Mouse (Mus musculus) embryonic facial prominence, embryonic 10.5 days (tissue): ENCODE results near the gene Srcap. TPM values are rescaled to one million over a fixed set of nuclear protein-coding genes. Genes with fewer than 3 reads are reported as not detected.
"Not testable (repeated sequence)": the region's sequence is repeated elsewhere in the genome, so short reads cannot be mapped to it uniquely, and the experiment has no call there.

Experiments
- DNase-seq: peaks from one replicate; pipeline ENCODE4 v3.0.0-alpha.2; 2017; ENCODE audit warnings: low spot score
- H3K27ac ChIP-seq: fragments of 300-500 bp; sonication (generic); replicated peaks from 2 replicates; pipeline ENCODE4 v1.5.1; 2016; ENCODE audit warnings: mild to moderate bottlenecking
- H3K27me3 ChIP-seq: fragments of 300-500 bp; sonication (generic); replicated peaks from 2 replicates; pipeline ENCODE4 v1.6.1; 2016; ENCODE audit warnings: low read depth, mild to moderate bottlenecking; ENCODE audit not compliant: poor library complexity, severe bottlenecking
- H3K36me3 ChIP-seq: fragments of 300-500 bp; sonication (generic); replicated peaks from 2 replicates; pipeline ENCODE4 v1.6.1; 2016; ENCODE audit warnings: mild to moderate bottlenecking, moderate library complexity
- H3K4me1 ChIP-seq: fragments of 300-500 bp; sonication (generic); 2 replicates; pipeline ENCODE4 v1.6.1; 2016
- H3K4me3 ChIP-seq: fragments of 300-500 bp; sonication (generic); 2 replicates; pipeline ENCODE4 v1.5.1; 2016; ENCODE audit warnings: mild to moderate bottlenecking, moderate library complexity
- H3K9me3 ChIP-seq: fragments of 300-500 bp; sonication (generic); 2 replicates; pipeline ENCODE4 v1.6.1; 2016; ENCODE audit warnings: mild to moderate bottlenecking
- WGBS: fragments of 180-500 bp; shearing (Covaris S2); methylation state at CpG from one replicate; pipeline ENCODE4 v1.1.7; 2016; 5-methylcytosine and 5-hydroxymethylcytosine counted together
- polyA plus RNA-seq: library from polyadenylated mRNA; unstranded; fragments of >200 nt; fragmentation: Nextera tagmentation; extraction: Ambion mirVana; gene quantifications from 2 replicates; pipeline ENCODE4 v1.2.1, GENCODE M21; 2016

Gene Srcap
- polyA plus RNA-seq, 1 experiment from 2014 or later: 55.8 TPM

DNA sequence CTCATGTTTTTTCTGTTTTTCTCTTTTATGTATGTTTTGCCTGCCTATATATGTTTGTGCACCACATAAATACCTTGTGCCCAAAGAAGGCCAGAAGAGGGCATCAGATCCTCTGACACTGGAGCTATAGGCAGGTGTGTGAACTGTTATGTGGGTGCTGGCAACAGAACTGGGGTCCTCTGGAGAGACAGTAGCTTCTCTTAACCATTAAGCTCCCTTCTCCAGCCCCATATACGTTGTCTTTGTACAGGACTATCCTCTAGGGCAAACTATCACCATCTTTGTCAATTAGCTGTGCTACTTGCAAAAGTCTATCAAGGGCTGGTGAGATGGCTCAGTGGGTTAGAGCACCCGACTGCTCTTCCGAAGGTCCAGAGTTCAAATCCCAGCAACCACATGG lies 3.5 kb upstream of the Srcap start:
- WGBS: 93% methylated on average over 3 of the region's 3 CpGs
- Histone ChIP-seq H3K36me3 (peaks cover 2% of the 10 kb centered on the region; the same call in 1 of the 2 replicates), H3K27me3 (no peaks in the 10 kb centered on the region), H3K4me1 (peaks cover 20% of the 10 kb centered on the region), H3K27ac (no peak overlapping the region), H3K4me3 (no peak overlapping the region), H3K9me3 (no peaks in the 10 kb centered on the region)
- no peak for DNase-seq

DNA sequence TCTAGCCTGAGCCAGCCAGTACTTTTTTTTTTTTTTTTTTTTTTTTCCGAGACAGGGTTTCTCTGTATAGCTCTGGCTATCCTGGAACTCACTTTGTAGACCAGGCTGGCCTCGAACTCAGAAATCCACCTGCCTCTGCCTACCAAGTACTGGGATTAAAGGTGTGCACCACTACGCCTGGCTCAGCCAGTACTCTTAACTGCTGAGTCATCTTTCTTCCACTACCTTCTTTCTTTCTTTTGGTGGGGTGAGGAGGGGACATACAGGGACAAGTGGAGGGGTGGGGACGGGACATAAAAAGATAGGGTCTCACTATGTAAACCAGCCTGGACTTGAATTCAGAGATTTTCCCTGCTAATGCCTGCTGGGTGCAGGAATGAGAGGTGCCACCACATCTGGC lies 2.0 kb upstream of the Srcap start:
- H3K27me3 ChIP-seq, H3K9me3 ChIP-seq, H3K4me3 ChIP-seq, H3K27ac ChIP-seq, DNase-seq: not testable (repeated sequence)
- 94% methylated on average over 4 of the region's 4 CpGs for WGBS
- Histone ChIP-seq H3K36me3 (peaks cover 14% of the 10 kb centered on the region), H3K4me1 (peaks cover 28% of the 10 kb centered on the region)

GRCm38 (mm10) chr7:127511241-127511640 lies 542 bp upstream of the Srcap start:
- DNase-seq: peak; percentile 20
- peaks cover 28% of the 10 kb centered on the region for H3K4me1 ChIP-seq
- H3K27ac ChIP-seq: peak overlapping the region; percentile 99
- peaks cover 28% of the 10 kb centered on the region for H3K36me3 ChIP-seq
- 37% methylated on average over 8 of the region's 8 CpGs for WGBS
- H3K27me3 ChIP-seq: no peaks in the 10 kb centered on the region
- H3K9me3 ChIP-seq: no peaks in the 10 kb centered on the region
- peak overlapping the region; percentile 82 for H3K4me3 ChIP-seq

GRCm38 (mm10) chr7:127512231-127513015 lies 640 bp downstream of the Srcap start:
- peaks cover 40% of the 10 kb centered on the region for H3K36me3 ChIP-seq
- H3K9me3 ChIP-seq: no peaks in the 10 kb centered on the region
- peak overlapping the region; percentile 82 for H3K4me3 ChIP-seq
- peak overlapping the region; percentile 99 for H3K27ac ChIP-seq
- WGBS: under 1% methylated on average over 92 of the region's 93 CpGs
- peak; percentile 97 for DNase-seq
- peaks cover 23% of the 10 kb centered on the region for H3K4me1 ChIP-seq
- H3K27me3 ChIP-seq: no peaks in the 10 kb centered on the region

DNA sequence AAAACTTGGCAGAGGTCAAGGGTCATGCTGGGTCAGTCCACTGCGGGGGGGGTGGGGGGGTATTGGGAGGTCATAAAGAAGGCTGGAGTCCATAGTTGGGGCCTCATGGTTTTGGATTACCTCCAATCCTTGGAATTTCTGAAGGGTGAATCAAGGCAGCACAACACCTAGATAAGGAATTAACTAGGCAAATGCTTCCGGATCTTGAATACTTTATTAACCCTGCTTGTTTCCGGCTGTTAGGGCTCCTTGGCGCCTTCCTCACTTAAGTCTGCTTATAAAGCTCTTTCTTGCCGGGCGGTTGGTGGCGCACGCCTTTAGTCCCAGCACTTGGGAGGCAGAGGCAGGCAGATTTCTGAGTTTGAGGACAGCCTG lies 1.2 kb downstream of the Srcap start:
- H3K4me1 ChIP-seq: peaks cover 23% of the 10 kb centered on the region
- H3K27me3 ChIP-seq: no peaks in the 10 kb centered on the region
- no peaks in the 10 kb centered on the region for H3K9me3 ChIP-seq
- peak overlapping the region; percentile 99 for H3K27ac ChIP-seq
- peaks cover 46% of the 10 kb centered on the region for H3K36me3 ChIP-seq
- H3K4me3 ChIP-seq: peak overlapping the region; percentile 82
- DNase-seq: no peak
- 50% methylated on average over 8 of the region's 8 CpGs for WGBS

DNA sequence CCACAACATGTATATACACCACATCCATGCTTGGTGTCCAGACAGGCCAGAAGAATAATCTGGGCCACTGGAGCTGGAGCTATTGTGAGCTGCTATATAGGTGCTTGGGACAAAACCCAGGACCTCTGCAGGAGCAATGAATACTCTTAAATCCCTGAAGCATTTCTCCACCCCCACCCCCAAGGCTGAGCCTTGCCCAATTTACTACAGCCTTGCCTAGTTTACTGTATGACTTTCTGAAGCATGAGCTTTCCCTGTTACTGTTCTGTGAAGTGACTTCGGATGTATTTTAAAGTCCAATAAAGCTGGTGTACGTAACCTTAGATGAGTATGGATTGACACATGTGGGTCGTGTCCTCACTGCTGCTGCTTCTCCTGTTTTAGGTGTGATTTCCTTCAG lies 2.0 kb downstream of the Srcap start:
- no peak for DNase-seq
- H3K27ac ChIP-seq: no peak overlapping the region
- H3K4me1 ChIP-seq: peaks cover 23% of the 10 kb centered on the region
- H3K36me3 ChIP-seq: peaks cover 54% of the 10 kb centered on the region
- H3K4me3 ChIP-seq: peak overlapping the region; percentile 82
- H3K9me3 ChIP-seq: no peaks in the 10 kb centered on the region
- no peaks in the 10 kb centered on the region for H3K27me3 ChIP-seq
- WGBS: 85% methylated on average over 3 of the region's 3 CpGs

DNA sequence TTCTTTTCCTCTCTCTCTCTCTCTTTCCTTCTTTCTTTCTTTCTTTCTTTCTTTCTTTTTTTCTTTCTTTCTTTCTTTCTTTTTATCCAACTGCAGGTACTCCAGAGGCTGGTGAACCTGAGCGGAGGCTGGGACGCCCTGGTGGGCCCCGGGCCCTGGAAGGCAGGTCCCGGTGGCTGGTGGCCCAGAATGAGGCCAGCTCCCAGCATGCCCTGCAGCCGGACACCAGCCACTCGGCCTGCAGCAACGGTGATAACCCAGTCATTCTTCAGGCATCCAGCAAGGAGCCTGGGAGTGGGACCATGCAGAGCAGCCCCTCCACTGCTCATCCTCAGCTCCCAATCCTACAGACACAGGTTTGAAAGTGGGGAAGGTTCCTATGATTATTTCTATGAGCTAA lies 4.1 kb downstream of the Srcap start:
- Histone ChIP-seq H3K4me1 (peaks cover 21% of the 10 kb centered on the region), H3K27ac (no peak overlapping the region), H3K9me3 (no peaks in the 10 kb centered on the region), H3K27me3 (no peaks in the 10 kb centered on the region), H3K4me3 (no peak overlapping the region), H3K36me3 (peaks cover 75% of the 10 kb centered on the region)
- 92% methylated on average over 7 of the region's 7 CpGs for WGBS
- DNase-seq: no peak

- WGBS: 92% methylated on average over 7 of the region's 7 CpGs
- DNase-seq: no peak
- Histone ChIP-seq H3K27ac (no peak overlapping the region), H3K9me3 (no peaks in the 10 kb centered on the region), H3K4me3 (no peak overlapping the region), H3K27me3 (no peaks in the 10 kb centered on the region), H3K36me3 (peaks cover 80% of the 10 kb centered on the region), H3K4me1 (peaks cover 16% of the 10 kb centered on the region)
These were observed 4.6 kb downstream of the Srcap start for GRCm38 (mm10) chr7:127516344-127516743.

- H3K4me3 ChIP-seq: no peak within 1 kb of the TSS
- H3K9me3 ChIP-seq: no peaks in the 10 kb centered on the region
- H3K4me1 ChIP-seq: no peaks in the 10 kb centered on the region
- H3K27me3 ChIP-seq: no peaks in the 10 kb centered on the region
- DNase-seq: no peak
- H3K36me3 ChIP-seq: peaks cover 99% of the 10 kb centered on the region
- whole genome bisulfite sequencing: 94% methylated on average over 3 of the region's 3 CpGs
- H3K27ac ChIP-seq: no peak within 1 kb of the TSS
These were observed 7.5 kb downstream of the Srcap start, which contains the start of gene Gm42715 for GRCm38 (mm10) chr7:127519284-127519683. TSS of gene Gm42715 (plus strand) at chr7:127519584.

DNA sequence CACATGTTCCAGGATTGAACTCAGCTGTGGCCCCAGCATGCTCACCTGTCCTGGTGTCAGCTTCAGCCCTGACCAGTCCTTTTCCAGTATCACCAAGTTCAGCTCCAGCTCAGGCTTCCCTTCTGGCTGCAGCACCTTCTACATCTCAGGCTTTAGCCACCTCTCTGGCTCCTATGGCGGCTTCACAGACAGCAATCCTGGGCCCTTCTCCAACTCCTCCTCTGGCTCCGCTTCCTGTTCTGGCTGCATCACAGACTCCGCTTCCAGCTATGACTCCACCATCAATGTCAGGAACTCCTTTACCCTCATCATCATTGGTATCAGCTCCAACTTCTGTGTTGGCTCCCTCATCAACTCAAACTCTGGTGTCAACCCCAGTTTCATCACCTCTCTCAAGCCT lies 29.9 kb downstream of the Srcap start:
- no peak for DNase-seq
- Histone ChIP-seq H3K27me3 (no peaks in the 10 kb centered on the region), H3K9me3 (no peaks in the 10 kb centered on the region), H3K36me3 (peaks cover 100% of the 10 kb centered on the region), H3K4me3 (no peak overlapping the region), H3K27ac (no peak overlapping the region), H3K4me1 (no peaks in the 10 kb centered on the region)
- 95% methylated on average over 3 of the region's 3 CpGs for WGBS

GRCm38 (mm10) chr7:127549116-127549835 lies 37.5 kb downstream of the Srcap start:
- Histone ChIP-seq H3K4me1 (no peaks in the 10 kb centered on the region), H3K4me3 (no peak overlapping the region), H3K27ac (no peak overlapping the region), H3K36me3 (peaks cover 98% of the 10 kb centered on the region), H3K27me3 (no peaks in the 10 kb centered on the region), H3K9me3 (no peaks in the 10 kb centered on the region)
- no peak for DNase-seq
- WGBS: 92% methylated on average over 15 of the region's 15 CpGs

- no peak for DNase-seq
- 94% methylated on average over 8 of the region's 8 CpGs for WGBS
- Histone ChIP-seq H3K4me1 (no peaks in the 10 kb centered on the region), H3K27me3 (no peaks in the 10 kb centered on the region), H3K36me3 (peaks cover 98% of the 10 kb centered on the region), H3K4me3 (no peak overlapping the region), H3K9me3 (no peaks in the 10 kb centered on the region), H3K27ac (no peak overlapping the region)
These were observed 39.8 kb downstream of the Srcap start for GRCm38 (mm10) chr7:127551558-127551957.

GRCm38 (mm10) chr7:127560580-127560979 lies 48.8 kb downstream of the Srcap start:
- Histone ChIP-seq H3K36me3 (peaks cover 94% of the 10 kb centered on the region), H3K4me1 (no peaks in the 10 kb centered on the region), H3K27ac (no peak overlapping the region), H3K4me3 (no peak overlapping the region), H3K9me3 (no peaks in the 10 kb centered on the region), H3K27me3 (no peaks in the 10 kb centered on the region)
- WGBS: 90% methylated on average over 11 of the region's 11 CpGs
- DNase-seq: no peak
